Mouse (Mus musculus): ENCODE data around the gene Gtf3c5.

Gene Gtf3c5

DNA sequence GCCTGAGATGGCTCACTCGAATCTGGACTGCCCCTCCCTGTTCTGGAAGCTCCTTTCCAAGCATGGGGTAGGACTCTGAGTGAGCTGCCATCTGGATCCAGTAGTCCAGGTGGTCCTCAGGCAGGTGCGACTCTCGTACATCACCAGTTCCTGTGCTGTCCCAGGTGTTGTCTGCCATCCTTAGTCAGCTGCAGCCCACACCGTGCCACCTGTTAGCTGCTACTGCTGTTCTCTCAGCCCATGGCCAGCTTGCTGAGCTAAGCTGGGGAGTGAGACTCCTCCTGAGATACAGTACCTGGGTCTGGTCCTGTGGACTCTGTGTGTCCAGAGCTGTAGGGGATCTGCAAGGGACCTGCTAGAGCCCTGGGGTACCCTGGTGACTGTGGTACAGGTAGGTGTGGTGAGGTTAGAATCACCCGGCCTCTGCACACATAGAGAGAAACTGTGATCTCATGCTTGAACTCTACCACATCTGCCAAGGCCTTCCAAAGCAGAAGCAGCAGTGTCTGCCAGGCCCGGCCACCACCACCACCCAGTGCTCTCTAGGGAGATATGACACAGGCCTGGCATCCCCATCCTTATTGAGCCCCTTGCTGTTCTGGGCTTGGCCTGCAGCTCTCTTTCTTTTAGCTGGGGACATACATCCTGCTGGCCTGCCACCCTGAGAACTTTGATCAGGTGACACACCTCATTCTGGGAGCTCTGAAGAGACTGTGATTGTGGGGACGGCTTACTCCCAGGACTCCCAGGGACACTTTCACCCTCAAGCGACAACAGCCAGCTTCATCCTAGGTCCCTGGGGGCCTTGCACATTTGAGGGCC lies 45.3 kb downstream of the Gtf3c5 start:
- peaks cover 68% of the 10 kb centered on the region for H3K4me1 ChIP-seq (replicated peaks; ENCODE audit: low read depth, low read length)
- no peak overlapping the region for H3K4me3 ChIP-seq (replicated peaks; ENCODE audit: low read length)
- H3K36me3 ChIP-seq (ENCODE audit: insufficient read depth, low read length), result peaks cover 51% of the 10 kb centered on the region
- no peaks in the 10 kb centered on the region for H3K9me3 ChIP-seq (ENCODE audit: low read length)
- TF ChIP-seq CTCF (conservative IDR thresholded peaks at IDR 0.05; ENCODE audit: low read length), result no peak
- no peak for TF ChIP-seq POU5F1 (IDR thresholded peaks at IDR 0.05; ENCODE audit: borderline replicate concordance, low read length)
- TF ChIP-seq NANOG (IDR thresholded peaks at IDR 0.05; ENCODE audit: borderline replicate concordance, low read length), result no peak
- H3K27me3 ChIP-seq (ENCODE audit: insufficient read depth, low read length), result no peaks in the 10 kb centered on the region

GRCm38 (mm10) chr2:28537634-28537920 lies 46.0 kb downstream of the Gtf3c5 start:
- H3K9me3 ChIP-seq (ENCODE audit: low read length), result no peaks in the 10 kb centered on the region
- peaks cover 74% of the 10 kb centered on the region for H3K4me1 ChIP-seq (replicated peaks; ENCODE audit: low read depth, low read length)
- peaks cover 46% of the 10 kb centered on the region for H3K36me3 ChIP-seq (ENCODE audit: insufficient read depth, low read length)
- no peak overlapping the region for H3K4me3 ChIP-seq (replicated peaks; ENCODE audit: low read length)
- TF ChIP-seq POU5F1 (IDR thresholded peaks at IDR 0.05; ENCODE audit: borderline replicate concordance, low read length) (no peak), NANOG (IDR thresholded peaks at IDR 0.05; ENCODE audit: borderline replicate concordance, low read length) (no peak), CTCF (conservative IDR thresholded peaks at IDR 0.05; ENCODE audit: low read length) (no peak)
- no peaks in the 10 kb centered on the region for H3K27me3 ChIP-seq (ENCODE audit: insufficient read depth, low read length)

GRCm38 (mm10) chr2:28536766-28537633 lies 46.6 kb downstream of the Gtf3c5 start:
- Histone ChIP-seq H3K4me1 (replicated peaks; ENCODE audit: low read depth, low read length) (peaks cover 73% of the 10 kb centered on the region), H3K27me3 (ENCODE audit: insufficient read depth, low read length) (no peaks in the 10 kb centered on the region), H3K36me3 (ENCODE audit: insufficient read depth, low read length) (peaks cover 40% of the 10 kb centered on the region), H3K9me3 (ENCODE audit: low read length) (no peaks in the 10 kb centered on the region), H3K4me3 (replicated peaks; ENCODE audit: low read length) (no peak overlapping the region)
- TF ChIP-seq NANOG (IDR thresholded peaks at IDR 0.05; ENCODE audit: borderline replicate concordance, low read length), result no peak
- no peak for TF ChIP-seq CTCF (conservative IDR thresholded peaks at IDR 0.05; ENCODE audit: low read length)
- no peak for TF ChIP-seq POU5F1 (IDR thresholded peaks at IDR 0.05; ENCODE audit: borderline replicate concordance, low read length)

DNA sequence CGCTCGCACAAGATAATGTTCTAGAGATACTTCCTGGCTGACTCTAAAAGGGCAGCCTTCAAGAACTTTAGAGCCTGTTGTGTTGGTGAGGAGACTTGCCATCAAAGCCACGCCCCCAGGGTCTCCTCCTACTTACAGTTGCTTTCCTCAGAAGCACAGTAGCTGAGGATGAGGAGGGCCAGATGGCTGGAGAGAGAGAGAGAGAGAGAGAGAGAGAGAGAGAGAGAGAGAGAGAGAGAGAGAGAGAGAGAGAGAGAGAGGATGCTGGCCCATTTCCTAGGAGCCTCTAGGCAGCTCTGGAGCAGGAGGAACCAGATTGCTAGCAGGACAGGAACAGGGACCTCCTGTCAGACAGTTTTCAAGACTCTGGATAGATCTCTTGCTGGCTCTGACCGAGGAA lies 47.4 kb downstream of the Gtf3c5 start:
- Histone ChIP-seq H3K27me3 (ENCODE audit: insufficient read depth, low read length) (no peaks in the 10 kb centered on the region), H3K4me1 (replicated peaks; ENCODE audit: low read depth, low read length) (peaks cover 67% of the 10 kb centered on the region), H3K4me3 (replicated peaks; ENCODE audit: low read length) (no peak overlapping the region), H3K9me3 (ENCODE audit: low read length) (no peaks in the 10 kb centered on the region), H3K36me3 (ENCODE audit: insufficient read depth, low read length) (peaks cover 34% of the 10 kb centered on the region)
- TF ChIP-seq CTCF (conservative IDR thresholded peaks at IDR 0.05; ENCODE audit: low read length) (no peak), POU5F1 (IDR thresholded peaks at IDR 0.05; ENCODE audit: borderline replicate concordance, low read length) (no peak), NANOG (IDR thresholded peaks at IDR 0.05; ENCODE audit: borderline replicate concordance, low read length) (no peak)

DNA sequence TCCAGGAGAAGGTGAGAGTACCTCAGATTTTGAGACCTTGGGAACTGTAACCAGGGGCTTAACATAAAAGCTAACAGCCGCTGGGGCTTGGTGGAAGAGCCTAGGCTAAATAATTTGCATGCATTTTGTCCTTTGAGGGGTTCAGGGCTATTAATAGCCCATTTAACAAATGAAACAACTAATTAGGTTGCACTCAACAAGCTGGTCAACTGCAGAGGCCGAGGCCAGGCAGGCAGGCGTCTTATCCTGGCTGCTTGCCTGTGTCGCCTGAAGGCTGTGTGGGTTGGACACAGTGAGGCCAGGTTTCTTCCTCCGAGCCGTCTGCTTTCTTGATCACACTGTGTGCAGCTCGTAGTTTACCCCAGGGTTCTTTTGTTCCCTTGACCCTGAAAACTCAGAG lies 47.9 kb downstream of the Gtf3c5 start:
- Histone ChIP-seq H3K36me3 (ENCODE audit: insufficient read depth, low read length) (peaks cover 30% of the 10 kb centered on the region), H3K27me3 (ENCODE audit: insufficient read depth, low read length) (no peaks in the 10 kb centered on the region), H3K9me3 (ENCODE audit: low read length) (no peaks in the 10 kb centered on the region), H3K4me3 (replicated peaks; ENCODE audit: low read length) (0 out of 2 replicates have a peak overlapping the region, but pooled peaks have one; percentile 13), H3K4me1 (replicated peaks; ENCODE audit: low read depth, low read length) (peaks cover 72% of the 10 kb centered on the region)
- TF ChIP-seq NANOG (IDR thresholded peaks at IDR 0.05; ENCODE audit: borderline replicate concordance, low read length) (no peak), POU5F1 (IDR thresholded peaks at IDR 0.05; ENCODE audit: borderline replicate concordance, low read length) (no peak), CTCF (conservative IDR thresholded peaks at IDR 0.05; ENCODE audit: low read length) (no peak)

- Histone ChIP-seq H3K36me3 (ENCODE audit: insufficient read depth, low read length) (peaks cover 25% of the 10 kb centered on the region), H3K9me3 (ENCODE audit: low read length) (no peaks in the 10 kb centered on the region), H3K4me1 (replicated peaks; ENCODE audit: low read depth, low read length) (peaks cover 76% of the 10 kb centered on the region), H3K4me3 (replicated peaks; ENCODE audit: low read length) (0 out of 2 replicates have a peak overlapping the region, but pooled peaks have one; percentile 13), H3K27me3 (ENCODE audit: insufficient read depth, low read length) (no peaks in the 10 kb centered on the region)
- TF ChIP-seq CTCF (conservative IDR thresholded peaks at IDR 0.05; ENCODE audit: low read length), result no peak
- TF ChIP-seq POU5F1 (IDR thresholded peaks at IDR 0.05; ENCODE audit: borderline replicate concordance, low read length), result no peak
- TF ChIP-seq NANOG (IDR thresholded peaks at IDR 0.05; ENCODE audit: borderline replicate concordance, low read length), result no peak
Observed at GRCm38 (mm10) chr2:28535263-28535540, 48.3 kb downstream of the Gtf3c5 start.

DNA sequence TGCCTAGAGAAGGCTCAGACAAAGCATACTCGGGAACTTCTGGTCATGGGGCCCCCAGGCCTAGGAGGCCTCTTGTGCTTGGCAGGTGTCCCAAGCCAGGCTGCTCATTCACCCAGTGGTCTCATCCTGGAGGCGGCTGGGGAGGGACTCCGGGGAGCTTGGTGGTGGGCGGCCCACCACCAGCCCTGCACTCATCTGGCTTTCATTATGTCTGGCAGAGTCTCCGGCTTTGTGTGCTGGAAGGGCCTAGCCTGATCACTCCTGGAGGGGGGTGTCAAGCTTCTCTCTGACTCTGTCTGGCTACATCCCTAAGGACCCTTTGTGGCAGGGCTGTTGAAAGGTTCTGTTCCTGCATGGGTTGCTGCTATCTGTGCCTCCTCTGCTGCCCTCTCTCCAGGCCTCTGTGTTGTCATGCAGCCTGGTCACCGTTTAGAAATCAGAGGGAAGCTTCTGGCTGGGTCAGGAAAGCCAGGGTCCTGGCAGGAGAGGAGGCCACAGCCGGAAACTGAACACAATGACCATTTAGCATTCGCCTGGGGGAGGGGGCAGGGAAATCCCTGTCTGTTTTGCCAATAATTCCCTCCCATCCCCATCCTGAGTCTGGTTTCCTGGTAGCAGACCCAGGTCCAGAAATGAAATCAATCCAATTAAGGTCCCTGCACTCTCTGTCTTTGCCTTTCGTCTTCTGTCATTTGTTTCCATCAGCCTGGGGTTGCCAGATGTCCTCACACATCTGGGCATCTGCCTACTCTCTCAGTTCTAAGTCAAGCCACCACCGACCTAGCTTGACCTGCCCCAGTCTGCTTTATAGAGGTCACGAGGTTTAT lies 48.9 kb downstream of the Gtf3c5 start:
- TF ChIP-seq CTCF (conservative IDR thresholded peaks at IDR 0.05; ENCODE audit: low read length), result no peak
- no peak for TF ChIP-seq NANOG (IDR thresholded peaks at IDR 0.05; ENCODE audit: borderline replicate concordance, low read length)
- no peak for TF ChIP-seq POU5F1 (IDR thresholded peaks at IDR 0.05; ENCODE audit: borderline replicate concordance, low read length)

GRCm38 (mm10) chr2:28533901-28534435 lies 49.6 kb downstream of the Gtf3c5 start:
- no peaks in the 10 kb centered on the region for H3K9me3 ChIP-seq (ENCODE audit: low read length)
- H3K4me3 ChIP-seq (replicated peaks; ENCODE audit: low read length), result peak overlapping the region; percentile 87
- peaks cover 82% of the 10 kb centered on the region for H3K4me1 ChIP-seq (replicated peaks; ENCODE audit: low read depth, low read length)
- TF ChIP-seq POU5F1 (IDR thresholded peaks at IDR 0.05; ENCODE audit: borderline replicate concordance, low read length) (no peak), NANOG (IDR thresholded peaks at IDR 0.05; ENCODE audit: borderline replicate concordance, low read length) (no peak), CTCF (conservative IDR thresholded peaks at IDR 0.05; ENCODE audit: low read length) (no peak)
- no peaks in the 10 kb centered on the region for H3K27me3 ChIP-seq (ENCODE audit: insufficient read depth, low read length)
- H3K36me3 ChIP-seq (ENCODE audit: insufficient read depth, low read length), result peaks cover 17% of the 10 kb centered on the region

More for the DNA sequence above, 48.9 kb downstream of the Gtf3c5 start:
- H3K4me3 ChIP-seq (replicated peaks; ENCODE audit: low read length), result no peak overlapping the region
- H3K36me3 ChIP-seq (ENCODE audit: insufficient read depth, low read length), result peaks cover 20% of the 10 kb centered on the region
- no peaks in the 10 kb centered on the region for H3K27me3 ChIP-seq (ENCODE audit: insufficient read depth, low read length)
- H3K9me3 ChIP-seq (ENCODE audit: low read length), result no peaks in the 10 kb centered on the region
- H3K4me1 ChIP-seq (replicated peaks; ENCODE audit: low read depth, low read length), result peaks cover 82% of the 10 kb centered on the region
